Mouse (Mus musculus): ENCODE measurements around the gene Plppr5.

Gene Plppr5

GRCm38 (mm10) chr3:117732661-117733060 lies 158.0 kb downstream of the Plppr5 start:
- no peak for TF ChIP-seq GATA4 (IDR thresholded peaks at IDR 0.05; ENCODE audit: insufficient replicate concordance, low read length)

Data from liver, adult (tissue).